Mouse (Mus musculus) 3134 (cell line): ENCODE data around the gene Gm49673.
A peak's percentile ranks its signal among the peaks of the same experiment; 100 is the strongest.
"Not testable (repeated sequence)": the region's sequence is repeated elsewhere in the genome, so short reads cannot be mapped to it uniquely, and the experiment has no call there.

Experiments
- DNase-seq: peaks from one replicate; pipeline ENCODE4 v3.0.0-alpha.2; 2011; ENCODE audit warnings: low spot score; ENCODE audit not compliant: insufficient read length; ENCODE audit errors: extremely low read depth

Gene Gm49673

GRCm38 (mm10) chr17:8138116-8138515, 9.5 kb downstream of the Gm49673 start:
- not testable (repeated sequence) for DNase-seq

- not testable (repeated sequence) for DNase-seq
These were observed 16.7 kb downstream of the Gm49673 start for GRCm38 (mm10) chr17:8130849-8131248.

- not testable (repeated sequence) for DNase-seq
These were observed 18.0 kb downstream of the Gm49673 start for GRCm38 (mm10) chr17:8129578-8129977.

- not testable (repeated sequence) for DNase-seq
These were observed 19.1 kb downstream of the Gm49673 start for GRCm38 (mm10) chr17:8128326-8128993.

DNA sequence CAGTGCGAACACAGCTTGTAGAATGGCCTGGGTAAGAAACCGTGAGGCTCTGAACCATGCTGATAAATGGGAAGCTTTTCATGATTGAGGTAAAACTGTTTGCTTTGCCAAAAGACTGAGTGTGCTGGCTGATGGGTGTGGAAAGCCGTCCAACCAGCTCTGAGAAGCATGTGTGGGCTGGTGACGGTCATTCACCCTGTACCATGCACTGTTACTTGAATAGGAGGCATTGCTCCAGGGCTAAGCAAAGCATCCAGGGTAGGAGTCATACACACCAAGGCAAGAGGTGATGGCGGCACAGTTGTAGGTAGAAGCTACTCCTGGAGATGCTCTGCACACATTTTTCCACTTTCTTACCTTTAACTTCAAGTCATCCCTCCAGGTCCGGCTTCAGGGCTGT, 23.0 kb downstream of the Gm49673 start:
- not testable (repeated sequence) for DNase-seq

DNA sequence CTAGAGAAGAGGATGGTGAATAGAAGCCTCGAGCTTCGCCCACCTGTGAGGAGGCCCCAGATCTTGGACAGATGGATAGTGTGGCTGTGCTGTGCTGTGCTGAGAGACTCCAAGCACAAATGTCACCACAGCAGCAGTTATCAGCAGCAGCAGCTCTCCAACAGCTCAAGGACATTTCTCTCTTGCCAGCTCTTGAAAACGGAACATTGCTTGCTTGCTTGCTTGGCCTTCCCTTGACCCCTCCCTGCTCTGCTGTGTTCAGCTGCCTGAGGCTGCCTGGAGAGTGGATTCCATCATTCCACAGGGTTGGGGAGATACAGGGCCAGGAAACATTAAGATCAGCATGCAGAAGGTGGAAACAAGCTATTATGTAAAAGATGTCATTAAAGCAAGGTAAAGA, 24.6 kb downstream of the Gm49673 start:
- DNase-seq = not testable (repeated sequence)

GRCm38 (mm10) chr17:8116928-8117327, 30.7 kb downstream of the Gm49673 start:
- not testable (repeated sequence) for DNase-seq

DNA sequence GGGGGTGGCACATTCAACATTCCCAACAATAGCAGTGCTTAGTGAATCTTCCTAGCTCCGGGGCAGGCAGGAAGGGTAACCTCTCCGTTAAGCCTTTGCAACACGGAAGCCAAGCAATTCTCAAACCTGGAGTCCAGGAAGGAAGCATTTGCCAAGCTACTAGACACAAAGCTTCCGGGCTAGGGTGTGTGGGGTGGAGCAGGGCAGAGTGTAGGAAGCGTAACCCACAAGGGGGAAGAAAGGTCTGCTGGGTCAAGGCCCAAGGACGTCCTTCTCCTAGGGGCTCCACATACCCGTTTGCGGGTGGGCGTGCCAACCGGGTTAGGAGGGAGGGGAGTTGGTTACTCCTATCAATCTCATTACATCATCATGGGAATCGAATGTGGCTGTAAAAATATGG, 31.2 kb downstream of the Gm49673 start:
- not testable (repeated sequence) for DNase-seq

DNA sequence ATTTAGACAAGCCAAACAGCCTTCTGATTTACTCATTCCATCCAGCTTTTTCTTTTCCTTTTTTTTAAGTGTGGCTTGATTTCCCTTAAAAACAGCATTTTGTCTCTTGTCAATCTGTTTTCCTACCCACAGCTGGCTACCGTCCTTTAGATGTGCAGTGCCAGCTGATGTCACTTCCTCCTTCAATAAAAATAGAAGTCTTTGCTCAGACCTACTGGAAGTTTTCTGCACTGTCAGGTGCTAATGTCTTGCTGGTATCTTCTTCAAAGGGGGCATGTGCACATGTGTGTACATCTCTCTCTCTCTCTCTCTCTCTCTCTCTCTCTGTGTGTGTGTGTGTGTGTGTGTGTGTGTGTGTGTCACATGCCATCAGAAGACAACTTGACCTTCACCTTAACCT, 35.4 kb downstream of the Gm49673 start:
- not testable (repeated sequence) for DNase-seq

DNA sequence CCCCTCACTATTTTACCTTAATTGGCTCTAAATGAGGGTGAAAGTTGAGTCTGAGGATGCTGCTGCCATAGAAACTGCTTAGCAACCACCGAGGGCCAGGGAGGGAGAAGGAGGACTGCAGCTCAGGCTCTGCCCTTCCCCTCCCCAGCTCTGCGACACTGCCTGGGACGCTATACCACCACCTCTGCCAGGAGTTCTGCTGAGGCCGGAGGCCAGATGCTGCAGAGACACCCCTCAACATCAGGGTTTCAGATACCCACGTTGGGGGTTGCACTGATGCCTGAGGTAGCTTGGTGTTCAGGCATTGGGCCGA, 46.3 kb downstream of the Gm49673 start:
- not testable (repeated sequence) for DNase-seq

DNA sequence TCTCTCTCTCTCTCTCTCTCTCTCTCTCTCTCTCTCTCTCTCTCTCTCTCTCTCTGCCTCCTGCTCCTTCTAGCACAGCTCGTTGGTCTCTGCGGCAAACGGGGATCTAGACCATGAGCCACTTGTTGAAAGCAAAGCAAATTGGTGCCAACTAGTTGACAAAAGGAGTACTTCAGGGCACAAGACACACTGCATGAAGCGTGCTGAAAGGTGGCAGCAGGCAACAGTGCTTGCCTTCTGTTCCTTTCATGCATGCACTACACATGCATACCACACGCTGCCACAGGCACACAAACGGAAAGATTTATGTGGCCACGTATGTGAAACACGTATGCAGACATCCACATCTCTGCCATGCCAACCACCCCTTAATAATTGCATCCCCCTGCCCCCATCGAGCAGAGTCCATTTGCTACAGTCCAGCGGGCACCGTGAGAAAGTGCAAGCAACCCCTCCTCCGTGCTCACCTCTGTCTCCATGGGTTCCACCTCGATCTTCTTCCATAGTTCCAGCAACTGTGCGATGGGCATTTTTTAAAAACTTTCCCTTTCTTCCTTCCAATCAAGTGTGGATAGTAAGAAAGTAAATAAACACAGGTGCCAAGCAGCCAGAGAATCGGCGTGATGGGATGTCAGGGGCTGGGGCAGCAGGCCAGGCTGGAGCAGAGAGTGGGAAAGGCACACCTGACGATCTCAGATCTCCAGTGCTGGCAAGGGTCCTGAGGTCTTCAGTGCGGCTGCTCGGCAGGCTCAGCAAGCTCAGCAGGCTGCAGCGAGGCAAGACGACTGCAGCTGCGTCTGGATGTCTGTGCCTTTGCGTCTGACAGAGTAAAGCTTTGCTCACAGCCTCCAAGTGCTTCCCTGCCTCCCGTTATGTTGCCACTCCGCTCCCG, 46.9 kb downstream of the Gm49673 start:
- DNase-seq = not testable (repeated sequence)

DNA sequence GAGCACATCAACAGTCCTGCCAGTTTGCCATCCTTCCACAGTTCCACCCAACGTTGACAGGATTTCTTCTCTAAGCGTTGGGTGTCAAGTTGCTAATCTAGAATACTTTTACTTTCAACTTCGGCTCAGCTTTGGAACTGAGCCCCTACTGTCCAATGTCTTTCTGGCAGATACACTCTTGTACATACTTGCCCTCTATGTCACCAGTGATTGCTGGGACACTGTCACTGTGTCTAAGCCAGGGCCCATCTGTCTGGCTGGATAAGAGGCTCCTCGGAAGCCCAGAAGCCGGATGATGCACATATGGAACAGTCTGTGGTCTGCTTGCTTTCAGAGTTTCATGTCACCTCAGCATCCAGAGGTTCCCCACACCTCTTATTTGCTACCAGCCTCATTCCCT, 51.4 kb downstream of the Gm49673 start:
- DNase-seq = not testable (repeated sequence)

DNA sequence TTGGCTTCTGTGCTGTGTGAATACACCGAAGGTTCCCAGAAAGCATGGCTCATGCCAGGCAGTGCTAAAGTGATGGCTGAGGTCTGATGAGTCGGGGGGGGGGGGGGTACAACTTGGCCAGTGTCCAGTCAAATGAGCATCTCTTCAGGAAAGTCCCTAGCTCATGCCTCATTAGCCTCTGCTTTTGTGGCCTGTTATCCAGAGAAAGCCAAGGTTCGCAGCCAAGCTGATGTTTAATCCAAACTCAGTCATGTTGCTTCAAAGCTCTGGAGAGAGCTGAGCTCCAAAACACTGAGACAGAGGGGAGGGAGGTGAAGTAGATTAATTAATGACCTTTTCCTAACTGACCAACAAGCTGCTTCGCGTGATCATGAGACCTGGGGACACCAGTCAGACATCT, 51.9 kb downstream of the Gm49673 start:
- DNase-seq = not testable (repeated sequence)

GRCm38 (mm10) chr17:8092537-8093526, 54.8 kb downstream of the Gm49673 start:
- not testable (repeated sequence) for DNase-seq

DNA sequence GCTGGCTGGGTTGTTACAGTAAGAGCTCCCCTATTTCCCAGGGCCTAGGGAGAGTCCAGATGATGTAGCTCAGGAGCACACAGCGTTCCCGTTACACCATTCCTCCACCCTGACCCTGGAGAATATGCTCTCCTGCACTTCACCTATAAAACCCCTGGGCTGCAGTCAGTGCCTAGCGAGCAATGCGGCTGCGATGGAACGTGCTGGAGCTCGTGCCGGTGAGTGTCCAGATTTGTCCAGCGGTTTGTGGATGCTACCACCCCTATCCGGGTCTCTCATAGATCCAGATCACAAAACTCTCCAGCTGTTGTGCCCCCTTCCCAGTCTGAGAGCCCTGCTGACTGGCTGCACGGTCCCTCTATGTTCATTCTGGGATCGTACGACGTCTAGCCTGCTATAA, 56.3 kb downstream of the Gm49673 start:
- DNase-seq = not testable (repeated sequence)

DNA sequence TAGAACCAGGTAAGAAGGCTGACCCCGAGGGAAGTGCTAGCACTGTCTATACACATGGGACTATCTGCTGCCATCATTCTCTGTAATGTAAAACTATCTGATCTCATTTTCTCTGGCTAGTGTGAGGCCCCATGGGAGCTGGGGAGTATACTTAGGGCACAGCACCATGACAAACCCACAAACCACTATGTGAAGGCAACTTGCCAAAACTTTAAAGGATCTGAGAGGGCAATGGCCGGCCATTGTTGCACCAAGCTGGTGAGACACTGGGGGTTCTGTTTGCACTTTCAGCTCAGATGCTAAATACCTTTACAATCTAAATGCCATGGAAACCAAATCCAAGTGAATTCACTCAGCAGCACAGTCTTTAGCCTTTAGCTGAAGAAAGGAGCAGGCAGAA, 77.7 kb downstream of the Gm49673 start:
- not testable (repeated sequence) for DNase-seq

GRCm38 (mm10) chr17:8056637-8057138, 90.9 kb downstream of the Gm49673 start:
- not testable (repeated sequence) for DNase-seq

- not testable (repeated sequence) for DNase-seq
These were observed 91.5 kb downstream of the Gm49673 start for GRCm38 (mm10) chr17:8055919-8056589.

- DNase-seq = peak; percentile 2
These were observed 96.3 kb downstream of the Gm49673 start for GRCm38 (mm10) chr17:8051247-8051646.

GRCm38 (mm10) chr17:8050218-8050617, 97.4 kb downstream of the Gm49673 start:
- not testable (repeated sequence) for DNase-seq
